Mouse (Mus musculus) lung, postnatal 0 days (tissue): Measurements from ENCODE around the gene Fndc1. TPM values are rescaled to one million over a fixed set of nuclear protein-coding genes. Genes with fewer than 3 reads are reported as not detected.

Source experiments
- ATAC-seq: fragments of 200-750 bp; cut with Nextera tagmentation; 2 replicates; pipeline ENCODE4 v1.8.0; 2017; ENCODE audit warnings: moderate library complexity
- DNase-seq: peaks from one replicate; pipeline ENCODE4 v3.0.0-alpha.2; 2016; ENCODE audit warnings: low spot score
- H3K27ac ChIP-seq: fragments of 300-500 bp; sonication (generic); 2 replicates; pipeline ENCODE4 v1.5.1; 2014; ENCODE audit warnings: antibody characterized with exemption, mild to moderate bottlenecking, low read length, mixed read lengths
- H3K27me3 ChIP-seq: fragments of 300-500 bp; sonication (generic); replicated peaks from 2 replicates; pipeline ENCODE4 v1.6.1; 2014; ENCODE audit warnings: low read length, mixed read lengths; ENCODE audit not compliant: insufficient read depth
- H3K36me3 ChIP-seq: fragments of 300-500 bp; sonication (generic); 2 replicates; pipeline ENCODE4 v1.6.1; 2014; ENCODE audit warnings: low read length, mixed read lengths; ENCODE audit not compliant: insufficient read depth
- H3K4me1 ChIP-seq: fragments of 300-500 bp; sonication (generic); 2 replicates; pipeline ENCODE4 v1.6.1; 2014; ENCODE audit warnings: antibody characterized with exemption, low read depth, low read length, mixed read lengths; ENCODE audit not compliant: insufficient read depth
- H3K4me2 ChIP-seq: fragments of 300-500 bp; sonication (generic); replicated peaks from 2 replicates; pipeline ENCODE4 v1.6.1; 2014; ENCODE audit warnings: low read depth, mild to moderate bottlenecking, low read length, moderate library complexity, mixed read lengths
- H3K4me3 ChIP-seq: fragments of 300-500 bp; sonication (generic); 2 replicates; pipeline ENCODE4 v1.5.1; 2014; ENCODE audit warnings: low read depth, low read length
- H3K9ac ChIP-seq: fragments of 300-500 bp; sonication (generic); replicated peaks from 2 replicates; pipeline ENCODE4 v1.6.1; 2014; ENCODE audit warnings: low read depth, mild to moderate bottlenecking
- H3K9me3 ChIP-seq: fragments of 300-500 bp; sonication (generic); 2 replicates; pipeline ENCODE4 v1.6.1; 2016; ENCODE audit warnings: low read length, mixed read lengths
- CTCF ChIP-seq: IDR thresholded peaks from 2 replicates; pipeline ENCODE4 v1.5.1; 2016; ENCODE audit warnings: antibody characterized with exemption, mild to moderate bottlenecking
- EP300 ChIP-seq: IDR thresholded peaks from 2 replicates; pipeline ENCODE4 v1.6.1; 2016; ENCODE audit warnings: antibody characterized with exemption, mild to moderate bottlenecking, control low read depth
- WGBS: fragments of 180-500 bp; shearing (Covaris S2); extraction: QIAGEN DNeasy Blood & Tissue Kit; methylation state at CpG from one replicate; pipeline ENCODE4 v1.1.7; 2014; 5-methylcytosine and 5-hydroxymethylcytosine counted together
- polyA plus RNA-seq: library from polyadenylated mRNA; unstranded; fragments of >200 nt; fragmentation: Nextera tagmentation; extraction: Ambion mirVana; gene quantifications from 2 replicates; pipeline ENCODE4 v1.2.1, GENCODE M21; 2015

Gene Fndc1
- polyA plus RNA-seq, 1 experiment from 2014 or later: 40.8 TPM

DNA sequence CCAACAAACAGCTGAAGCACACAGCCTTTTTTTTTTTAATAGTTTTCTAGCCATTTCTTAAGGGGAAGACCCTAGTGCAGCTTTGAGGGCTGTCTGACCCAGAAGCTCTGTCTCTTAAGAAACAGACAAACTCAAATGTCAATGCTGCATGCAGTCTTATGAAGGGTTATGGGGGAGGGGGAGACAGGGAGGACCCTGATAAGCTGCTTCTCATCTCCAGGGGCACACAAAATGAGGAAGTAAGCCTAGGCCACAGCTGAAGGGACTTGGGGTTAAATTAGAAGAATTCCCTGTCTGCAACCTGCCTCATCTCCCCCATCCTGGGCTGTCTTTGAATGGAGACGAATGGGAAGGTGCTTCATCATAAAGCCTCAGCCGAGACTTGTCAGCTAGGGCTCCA is 19.1 kb downstream of the Fndc1 start:
- DNase-seq (no peak), ATAC-seq (no peak)
- no peak overlapping the region for H3K4me2 ChIP-seq
- no peaks in the 10 kb centered on the region for H3K9me3 ChIP-seq
- no peaks in the 10 kb centered on the region for H3K36me3 ChIP-seq
- H3K27me3 ChIP-seq: no peaks in the 10 kb centered on the region
- 78% methylated on average over 2 of the region's 2 CpGs for WGBS
- H3K4me1 ChIP-seq: no peaks in the 10 kb centered on the region
- no peak overlapping the region for H3K27ac ChIP-seq
- no peak overlapping the region for H3K4me3 ChIP-seq
- no peak overlapping the region for H3K9ac ChIP-seq
- TF ChIP-seq CTCF (no peak), EP300 (no peak)

DNA sequence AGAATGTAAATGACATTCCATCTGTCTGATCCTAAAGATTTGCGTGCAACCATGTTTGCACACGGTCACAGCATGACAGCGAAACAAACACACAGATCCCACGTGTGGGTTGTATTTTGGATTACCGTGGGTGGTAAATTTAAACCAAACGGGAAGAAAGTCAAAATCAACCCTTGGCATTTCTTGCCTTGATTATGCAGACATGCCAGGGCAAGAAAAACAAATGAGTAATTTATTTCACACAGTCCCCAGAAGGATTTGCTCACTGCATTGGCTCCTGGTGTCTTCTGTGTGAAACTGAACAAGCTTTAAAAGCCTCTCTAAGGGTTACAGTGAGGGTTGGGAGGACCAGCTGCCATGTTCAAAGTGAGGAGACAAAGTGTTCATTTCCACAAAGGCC is 22.0 kb downstream of the Fndc1 start:
- Histone ChIP-seq H3K9ac (no peak overlapping the region), H3K9me3 (no peaks in the 10 kb centered on the region), H3K4me3 (no peak overlapping the region), H3K36me3 (no peaks in the 10 kb centered on the region), H3K27ac (no peak overlapping the region), H3K4me1 (no peaks in the 10 kb centered on the region), H3K4me2 (no peak overlapping the region), H3K27me3 (no peaks in the 10 kb centered on the region)
- no peak for DNase-seq
- TF ChIP-seq EP300: no peak
- TF ChIP-seq CTCF: no peak
- 73% methylated on average over 6 of the region's 6 CpGs for WGBS
- no peak for ATAC-seq

DNA sequence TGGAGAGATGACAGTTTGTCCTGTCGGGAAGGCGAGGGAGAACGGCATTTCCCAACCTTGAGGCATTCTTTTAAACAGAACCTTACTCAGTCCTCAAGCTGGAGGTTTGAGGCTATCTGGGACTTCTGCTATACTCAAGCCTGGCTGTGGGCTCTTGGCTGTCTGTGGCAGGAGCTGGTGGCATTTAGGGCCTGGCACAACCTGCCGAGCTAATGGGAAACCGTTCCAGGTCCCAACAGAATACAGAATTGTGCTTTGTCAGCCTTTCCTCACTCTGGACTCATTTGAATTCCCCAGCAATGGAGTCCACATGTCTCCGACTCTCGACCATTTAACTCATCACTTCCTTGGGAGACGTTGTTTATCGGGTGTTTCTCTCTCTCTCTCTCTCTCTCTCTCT is 24.6 kb downstream of the Fndc1 start:
- no peak for ATAC-seq
- no peak for DNase-seq
- Histone ChIP-seq H3K9ac (no peak overlapping the region), H3K4me3 (no peak overlapping the region), H3K27me3 (no peaks in the 10 kb centered on the region), H3K9me3 (no peaks in the 10 kb centered on the region), H3K4me2 (no peak overlapping the region), H3K27ac (no peak overlapping the region), H3K4me1 (no peaks in the 10 kb centered on the region), H3K36me3 (no peaks in the 10 kb centered on the region)
- WGBS: 71% methylated on average over 9 of the region's 9 CpGs
- TF ChIP-seq CTCF (no peak), EP300 (no peak)

DNA sequence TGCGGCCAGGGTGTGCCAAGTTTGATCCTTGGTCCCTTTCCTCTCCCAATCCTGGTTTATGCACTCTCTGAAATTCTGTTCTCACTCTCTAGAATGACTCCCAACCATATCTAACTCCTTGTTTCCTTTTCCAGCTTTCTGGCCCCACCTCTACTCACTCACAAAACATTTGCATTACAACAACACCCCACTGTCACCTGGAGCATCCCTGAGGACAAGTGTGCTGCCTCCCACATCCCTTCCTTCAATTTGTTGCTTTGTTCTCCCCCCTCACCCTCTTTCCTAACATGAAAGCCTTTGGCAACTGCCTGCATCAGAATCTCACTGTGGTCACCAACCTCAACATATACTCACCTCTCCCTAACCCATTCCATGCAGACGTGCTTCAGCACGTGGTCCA is 27.2 kb downstream of the Fndc1 start:
- H3K9ac ChIP-seq: no peak overlapping the region
- no peaks in the 10 kb centered on the region for H3K9me3 ChIP-seq
- DNase-seq (no peak), ATAC-seq (no peak)
- no peaks in the 10 kb centered on the region for H3K4me1 ChIP-seq
- no peak overlapping the region for H3K4me3 ChIP-seq
- no peaks in the 10 kb centered on the region for H3K36me3 ChIP-seq
- 59% methylated on average over 3 of the region's 3 CpGs for WGBS
- H3K27me3 ChIP-seq: no peaks in the 10 kb centered on the region
- TF ChIP-seq EP300: no peak
- TF ChIP-seq CTCF: no peak
- H3K27ac ChIP-seq: no peak overlapping the region
- no peak overlapping the region for H3K4me2 ChIP-seq

DNA sequence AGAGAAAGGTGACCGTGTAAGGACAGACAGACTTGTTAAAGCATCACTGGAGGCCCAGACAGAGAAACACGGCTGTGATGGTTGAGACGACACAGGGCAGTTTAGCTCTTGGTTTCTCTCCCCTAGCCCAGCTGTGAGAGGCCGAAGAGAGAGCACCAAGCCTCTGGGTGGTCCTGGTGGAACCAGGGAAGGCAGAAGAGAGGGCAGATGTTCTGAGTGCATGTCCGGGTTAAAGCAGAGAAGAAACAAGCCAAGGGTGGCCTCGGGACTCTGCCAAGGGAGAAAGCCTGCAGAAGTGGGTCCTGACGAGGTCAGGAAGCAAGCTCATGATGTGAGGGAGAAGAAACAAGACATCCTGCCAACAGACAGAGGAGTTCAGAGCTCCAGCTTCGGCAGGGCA is 31.5 kb downstream of the Fndc1 start:
- Histone ChIP-seq H3K9me3 (no peaks in the 10 kb centered on the region), H3K36me3 (no peaks in the 10 kb centered on the region), H3K4me3 (no peak overlapping the region), H3K4me1 (no peaks in the 10 kb centered on the region), H3K9ac (no peak overlapping the region), H3K4me2 (no peak overlapping the region), H3K27ac (no peak overlapping the region), H3K27me3 (no peaks in the 10 kb centered on the region)
- ATAC-seq (no peak), DNase-seq (no peak)
- TF ChIP-seq CTCF (no peak), EP300 (no peak)
- 55% methylated on average over 8 of the region's 8 CpGs for WGBS

DNA sequence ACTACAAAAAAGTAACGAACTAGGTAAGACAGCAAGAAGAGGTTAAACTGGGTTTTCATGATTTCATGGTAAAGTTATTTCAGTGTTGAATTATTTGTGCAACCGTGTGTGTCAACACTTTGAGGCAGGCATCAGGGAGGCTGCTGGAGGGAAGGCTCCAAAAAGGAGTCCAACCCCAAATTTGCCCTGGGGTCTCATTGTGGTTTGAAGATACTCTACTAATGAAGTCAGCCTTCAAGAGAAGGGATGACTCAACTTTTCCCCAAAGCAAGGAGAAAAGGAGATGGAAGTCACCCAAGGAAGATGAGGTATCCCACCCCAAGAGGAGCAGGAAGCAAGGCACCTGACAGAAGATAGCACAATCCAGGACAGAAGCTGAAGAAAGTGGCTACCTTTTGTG is 31.9 kb downstream of the Fndc1 start:
- no peak for TF ChIP-seq CTCF
- no peak for TF ChIP-seq EP300
- H3K4me1 ChIP-seq: no peaks in the 10 kb centered on the region
- no peak overlapping the region for H3K4me2 ChIP-seq
- H3K9ac ChIP-seq: no peak overlapping the region
- ATAC-seq (no peak), DNase-seq (no peak)
- H3K36me3 ChIP-seq: no peaks in the 10 kb centered on the region
- WGBS: 58% methylated on average over 2 of the region's 2 CpGs
- H3K27ac ChIP-seq: no peak overlapping the region
- no peaks in the 10 kb centered on the region for H3K27me3 ChIP-seq
- H3K9me3 ChIP-seq: no peaks in the 10 kb centered on the region
- H3K4me3 ChIP-seq: no peak overlapping the region

DNA sequence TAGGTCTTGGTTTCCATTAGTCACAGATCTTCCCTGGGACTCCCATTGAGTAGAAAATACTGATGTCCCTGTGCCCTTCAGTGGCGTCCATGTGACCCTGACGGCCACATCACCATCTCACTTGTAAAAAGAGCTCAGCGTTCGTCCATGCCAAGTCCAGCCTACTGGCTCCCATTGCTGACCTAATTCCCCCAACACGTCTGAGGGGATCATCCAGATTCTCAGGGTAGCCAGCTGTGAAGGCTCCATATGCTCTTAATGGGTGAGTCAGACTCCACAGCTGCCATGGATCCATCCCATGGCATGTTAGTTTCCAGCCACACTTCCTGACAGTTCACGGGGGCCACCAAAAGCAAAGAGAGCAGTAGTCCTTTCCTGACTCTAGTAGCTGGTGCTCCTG is 33.0 kb downstream of the Fndc1 start:
- 69% methylated on average over 6 of the region's 6 CpGs for WGBS
- Histone ChIP-seq H3K4me2 (no peak overlapping the region), H3K4me3 (no peak overlapping the region), H3K36me3 (no peaks in the 10 kb centered on the region), H3K9me3 (no peaks in the 10 kb centered on the region), H3K9ac (no peak overlapping the region), H3K4me1 (no peaks in the 10 kb centered on the region), H3K27me3 (no peaks in the 10 kb centered on the region), H3K27ac (no peak overlapping the region)
- ATAC-seq (peak; percentile 80), DNase-seq (peak; percentile 67)
- no peak for TF ChIP-seq CTCF
- TF ChIP-seq EP300: no peak
